Mouse (Mus musculus) heart, embryonic 11.5 days (tissue): ENCODE measurements around the gene St7. TPM values are rescaled to one million over a fixed set of nuclear protein-coding genes. Genes with fewer than 3 reads are reported as not detected.

Source experiments
- ATAC-seq: fragments of 200-750 bp; cut with Nextera tagmentation; replicated peaks from 2 replicates; pipeline ENCODE4 v1.8.0; 2017; ENCODE audit warnings: moderate library complexity; ENCODE audit not compliant: insufficient number of reproducible peaks, low FRiP score, low TSS enrichment
- H3K27ac ChIP-seq: fragments of 300-500 bp; sonication (generic); 2 replicates; pipeline ENCODE4 v1.5.1; 2014; ENCODE audit warnings: mild to moderate bottlenecking, low read depth, low read length
- H3K27me3 ChIP-seq: fragments of 300-500 bp; sonication (generic); 2 replicates; pipeline ENCODE4 v1.6.1; 2014; ENCODE audit warnings: mild to moderate bottlenecking, low read length, mixed read lengths; ENCODE audit not compliant: control insufficient read depth, insufficient read depth
- H3K36me3 ChIP-seq: fragments of 300-500 bp; sonication (generic); 2 replicates; pipeline ENCODE4 v1.6.1; 2014; ENCODE audit warnings: mild to moderate bottlenecking, low read length, moderate library complexity, mixed read lengths; ENCODE audit not compliant: control insufficient read depth, insufficient read depth
- H3K4me1 ChIP-seq: fragments of 300-500 bp; sonication (generic); 2 replicates; pipeline ENCODE4 v1.6.1; 2014; ENCODE audit warnings: low read length; ENCODE audit not compliant: control insufficient read depth, insufficient read depth
- H3K4me2 ChIP-seq: fragments of 300-500 bp; sonication (generic); 2 replicates; pipeline ENCODE4 v1.6.1; 2014; ENCODE audit warnings: mild to moderate bottlenecking, moderate library complexity
- H3K4me3 ChIP-seq: fragments of 300-500 bp; sonication (generic); 2 replicates; pipeline ENCODE4 v1.5.1; 2014; ENCODE audit warnings: low read depth, low read length
- H3K9ac ChIP-seq: fragments of 300-500 bp; sonication (generic); 2 replicates; pipeline ENCODE4 v1.6.1; 2014; ENCODE audit warnings: mild to moderate bottlenecking, low read depth, low read length, moderate library complexity
- H3K9me3 ChIP-seq: fragments of 300-500 bp; sonication (generic); replicated peaks from 2 replicates; pipeline ENCODE4 v1.6.1; 2016; ENCODE audit warnings: low read length; ENCODE audit not compliant: control insufficient read depth
- WGBS: fragments of 180-500 bp; shearing (Covaris S2); extraction: QIAGEN DNeasy Blood & Tissue Kit; methylation state at CpG from one replicate; pipeline ENCODE4 v1.1.7; 2014; ENCODE audit not compliant: insufficient replicate concordance; 5-methylcytosine and 5-hydroxymethylcytosine counted together
- polyA plus RNA-seq: library from polyadenylated mRNA; unstranded; fragments of >200 nt; fragmentation: Nextera tagmentation; extraction: Ambion mirVana; gene quantifications from 2 replicates; pipeline ENCODE4 v1.2.1, GENCODE M21; 2014

Gene St7
- polyA plus RNA-seq, 1 experiment from 2014 or later = 26.9 TPM

- H3K9ac ChIP-seq = no peak overlapping the region
- no peak for ATAC-seq
- no peaks in the 10 kb centered on the region for H3K36me3 ChIP-seq
- no peaks in the 10 kb centered on the region for H3K4me1 ChIP-seq
- no peaks in the 10 kb centered on the region for H3K27me3 ChIP-seq
- H3K9me3 ChIP-seq = no peaks in the 10 kb centered on the region
- no peak overlapping the region for H3K4me3 ChIP-seq
- H3K27ac ChIP-seq = no peak overlapping the region
- WGBS = 56% methylated on average over 1 of the region's 1 CpGs
- H3K4me2 ChIP-seq = no peak overlapping the region
Observed at GRCm38 (mm10) chr6:17977165-17977564, 284.4 kb downstream of the St7 start.

- Histone ChIP-seq H3K9ac (no peak overlapping the region), H3K9me3 (no peaks in the 10 kb centered on the region), H3K4me3 (no peak overlapping the region), H3K4me2 (no peak overlapping the region), H3K36me3 (no peaks in the 10 kb centered on the region), H3K27ac (no peak overlapping the region), H3K4me1 (no peaks in the 10 kb centered on the region), H3K27me3 (no peaks in the 10 kb centered on the region)
- 78% methylated on average over 5 of the region's 5 CpGs for WGBS
- no peak for ATAC-seq
Observed at GRCm38 (mm10) chr6:17978324-17978723, 285.6 kb downstream of the St7 start.

- WGBS = 85% methylated on average over 3 of the region's 3 CpGs
- ATAC-seq = no peak
- no peaks in the 10 kb centered on the region for H3K36me3 ChIP-seq
- no peaks in the 10 kb centered on the region for H3K27me3 ChIP-seq
- no peak overlapping the region for H3K4me3 ChIP-seq
- no peak overlapping the region for H3K9ac ChIP-seq
- no peaks in the 10 kb centered on the region for H3K9me3 ChIP-seq
- no peaks in the 10 kb centered on the region for H3K4me1 ChIP-seq
- no peak overlapping the region for H3K4me2 ChIP-seq
- no peak overlapping the region for H3K27ac ChIP-seq
Observed at GRCm38 (mm10) chr6:17978881-17979280, 286.1 kb downstream of the St7 start.

GRCm38 (mm10) chr6:17979361-17979760, 286.6 kb downstream of the St7 start:
- Histone ChIP-seq H3K4me2 (no peak overlapping the region), H3K4me1 (no peaks in the 10 kb centered on the region), H3K36me3 (no peaks in the 10 kb centered on the region), H3K9ac (no peak overlapping the region), H3K4me3 (no peak overlapping the region), H3K27me3 (no peaks in the 10 kb centered on the region), H3K9me3 (no peaks in the 10 kb centered on the region), H3K27ac (no peak overlapping the region)
- ATAC-seq = no peak
- WGBS = 76% methylated on average over 1 of the region's 1 CpGs

- Histone ChIP-seq H3K4me1 (no peaks in the 10 kb centered on the region), H3K36me3 (no peaks in the 10 kb centered on the region), H3K4me3 (no peak overlapping the region), H3K9ac (no peak overlapping the region), H3K27ac (no peak overlapping the region), H3K4me2 (no peak overlapping the region), H3K9me3 (no peaks in the 10 kb centered on the region), H3K27me3 (no peaks in the 10 kb centered on the region)
- WGBS = 83% methylated on average over 9 of the region's 9 CpGs
- ATAC-seq = no peak
Observed at GRCm38 (mm10) chr6:17990173-17991028, 297.7 kb downstream of the St7 start.

GRCm38 (mm10) chr6:17991625-17992024, 298.9 kb downstream of the St7 start:
- H3K4me2 ChIP-seq = no peak overlapping the region
- H3K27ac ChIP-seq = no peak overlapping the region
- H3K36me3 ChIP-seq = no peaks in the 10 kb centered on the region
- no peak overlapping the region for H3K4me3 ChIP-seq
- H3K9ac ChIP-seq = no peak overlapping the region
- no peaks in the 10 kb centered on the region for H3K9me3 ChIP-seq
- no peak for ATAC-seq
- 56% methylated on average over 7 of the region's 7 CpGs for WGBS
- no peaks in the 10 kb centered on the region for H3K4me1 ChIP-seq
- H3K27me3 ChIP-seq = no peaks in the 10 kb centered on the region

Other genes with a start within 250 kb of the St7 start
- 2.1 and 2.3 TPM in 2 replicates for gene Met, start 229.1 kb upstream of the St7 start, polyA plus RNA-seq
- 212 and 236 TPM in 2 replicates for gene Capza2, start 56.7 kb upstream of the St7 start, polyA plus RNA-seq